Mouse (Mus musculus) intestine, postnatal 0 days (tissue): ENCODE data around the gene Sfxn1. TPM values are rescaled to one million over a fixed set of nuclear protein-coding genes. Genes with fewer than 3 reads are reported as not detected.

Source experiments
- ATAC-seq: fragments of 200-750 bp; cut with Nextera tagmentation; 2 replicates; pipeline ENCODE4 v1.8.0; 2017; ENCODE audit warnings: mild to moderate bottlenecking, moderate TSS enrichment, moderate library complexity
- H3K27ac ChIP-seq: fragments of 300-500 bp; sonication (generic); 2 replicates; pipeline ENCODE4 v1.5.1; 2014; ENCODE audit warnings: mild to moderate bottlenecking, low read depth, low read length, moderate library complexity
- H3K27me3 ChIP-seq: fragments of 300-500 bp; sonication (generic); replicated peaks from 2 replicates; pipeline ENCODE4 v1.6.1; 2014; ENCODE audit warnings: low read length, mixed read lengths; ENCODE audit not compliant: control insufficient read depth, insufficient read depth
- H3K36me3 ChIP-seq: fragments of 300-500 bp; sonication (generic); 2 replicates; pipeline ENCODE4 v1.6.1; 2014; ENCODE audit warnings: mild to moderate bottlenecking, moderate library complexity; ENCODE audit not compliant: control insufficient read depth, insufficient read depth
- H3K4me1 ChIP-seq: fragments of 300-500 bp; sonication (generic); replicated peaks from 2 replicates; pipeline ENCODE4 v1.6.1; 2014; ENCODE audit warnings: antibody characterized with exemption, low read length, mixed read lengths; ENCODE audit not compliant: control insufficient read depth, insufficient read depth
- H3K4me2 ChIP-seq: fragments of 300-500 bp; sonication (generic); replicated peaks from 2 replicates; pipeline ENCODE4 v1.6.1; 2014; ENCODE audit warnings: low read depth, mild to moderate bottlenecking, moderate library complexity
- H3K4me3 ChIP-seq: fragments of 300-500 bp; sonication (generic); 2 replicates; pipeline ENCODE4 v1.5.1; 2014; ENCODE audit warnings: low read depth, low read length
- H3K9ac ChIP-seq: fragments of 300-500 bp; sonication (generic); 2 replicates; pipeline ENCODE4 v1.6.1; 2014; ENCODE audit warnings: mild to moderate bottlenecking, low read depth, low read length
- H3K9me3 ChIP-seq: fragments of 300-500 bp; sonication (generic); 2 replicates; pipeline ENCODE4 v1.6.1; 2016; ENCODE audit warnings: mixed run types; ENCODE audit not compliant: control insufficient read depth
- CTCF ChIP-seq: sonication (generic); IDR thresholded peaks from 2 replicates; pipeline ENCODE4 v1.5.1; 2016; ENCODE audit warnings: low read depth, mild to moderate bottlenecking, control low read depth, antibody characterized with exemption, moderate library complexity
- WGBS: fragments of 180-500 bp; shearing (Covaris S2); extraction: QIAGEN DNeasy Blood & Tissue Kit; methylation state at CpG from one replicate; pipeline ENCODE4 v1.1.7; 2014; 5-methylcytosine and 5-hydroxymethylcytosine counted together
- polyA plus RNA-seq: library from polyadenylated mRNA; unstranded; fragments of >200 nt; fragmentation: Nextera tagmentation; extraction: Ambion mirVana; gene quantifications from 2 replicates; pipeline ENCODE4 v1.2.1, GENCODE M21; 2015

The Sfxn1 gene
- polyA plus RNA-seq, 1 experiment from 2014 or later: 49.1 TPM

- Histone ChIP-seq H3K27me3 (no peaks in the 10 kb centered on the region), H3K9me3 (no peaks in the 10 kb centered on the region), H3K36me3 (no peaks in the 10 kb centered on the region), H3K4me3 (no peak overlapping the region), H3K4me1 (no peaks in the 10 kb centered on the region), H3K27ac (no peak overlapping the region), H3K4me2 (no peak overlapping the region), H3K9ac (no peak overlapping the region)
- WGBS: 88% methylated on average over 1 of the region's 1 CpGs
- ATAC-seq: no peak
- TF ChIP-seq CTCF: peak; percentile 33
These were observed 80.8 kb downstream of the Sfxn1 start for GRCm38 (mm10) chr13:54152421-54152820.

- Histone ChIP-seq H3K27me3 (no peaks in the 10 kb centered on the region), H3K36me3 (no peaks in the 10 kb centered on the region), H3K4me1 (no peaks in the 10 kb centered on the region), H3K9ac (no peak overlapping the region), H3K9me3 (no peaks in the 10 kb centered on the region), H3K4me2 (no peak overlapping the region), H3K27ac (no peak overlapping the region), H3K4me3 (no peak overlapping the region)
- WGBS: 61% methylated on average over 7 of the region's 7 CpGs
- no peak for ATAC-seq
- no peak for TF ChIP-seq CTCF
These were observed 81.2 kb downstream of the Sfxn1 start for GRCm38 (mm10) chr13:54152911-54153310.

GRCm38 (mm10) chr13:54153672-54154218 is 82.1 kb downstream of the Sfxn1 start:
- no peak for TF ChIP-seq CTCF
- 26% methylated on average over 9 of the region's 9 CpGs for WGBS
- no peak for ATAC-seq
- H3K27me3 ChIP-seq: no peaks in the 10 kb centered on the region
- no peak overlapping the region for H3K4me3 ChIP-seq
- H3K4me2 ChIP-seq: no peak overlapping the region
- no peaks in the 10 kb centered on the region for H3K4me1 ChIP-seq
- H3K27ac ChIP-seq: no peak overlapping the region
- H3K36me3 ChIP-seq: no peaks in the 10 kb centered on the region
- H3K9ac ChIP-seq: no peak overlapping the region
- H3K9me3 ChIP-seq: no peaks in the 10 kb centered on the region

GRCm38 (mm10) chr13:54155822-54156221 is 84.2 kb downstream of the Sfxn1 start:
- no peak for TF ChIP-seq CTCF
- ATAC-seq: no peak
- no peaks in the 10 kb centered on the region for H3K27me3 ChIP-seq
- H3K4me3 ChIP-seq: no peak overlapping the region
- 79% methylated on average over 2 of the region's 2 CpGs for WGBS
- no peak overlapping the region for H3K9ac ChIP-seq
- no peaks in the 10 kb centered on the region for H3K9me3 ChIP-seq
- no peak overlapping the region for H3K4me2 ChIP-seq
- H3K4me1 ChIP-seq: no peaks in the 10 kb centered on the region
- H3K36me3 ChIP-seq: no peaks in the 10 kb centered on the region
- H3K27ac ChIP-seq: no peak overlapping the region

Other genes with a start within 250 kb of the Sfxn1 start
- 0.04 and 0.20 TPM in 2 replicates for gene Drd1, start 16.2 kb upstream of the Sfxn1 start, polyA plus RNA-seq
- 0.04 and 0.05 TPM in 2 replicates for gene Hrh2, start 120.3 kb downstream of the Sfxn1 start, polyA plus RNA-seq